Mouse (Mus musculus) fibroblast of lung, adult 2 months (primary cell): ENCODE results near the gene Wipi1.

Experiments used
- DNase-seq: peaks from one replicate; pipeline ENCODE4 v3.0.0-alpha.2; 2011; ENCODE audit warnings: low read depth

The Wipi1 gene

GRCm38 (mm10) chr11:109536939-109537338 lies 74.8 kb downstream of the Wipi1 start:
- DNase-seq, result no peak

DNA sequence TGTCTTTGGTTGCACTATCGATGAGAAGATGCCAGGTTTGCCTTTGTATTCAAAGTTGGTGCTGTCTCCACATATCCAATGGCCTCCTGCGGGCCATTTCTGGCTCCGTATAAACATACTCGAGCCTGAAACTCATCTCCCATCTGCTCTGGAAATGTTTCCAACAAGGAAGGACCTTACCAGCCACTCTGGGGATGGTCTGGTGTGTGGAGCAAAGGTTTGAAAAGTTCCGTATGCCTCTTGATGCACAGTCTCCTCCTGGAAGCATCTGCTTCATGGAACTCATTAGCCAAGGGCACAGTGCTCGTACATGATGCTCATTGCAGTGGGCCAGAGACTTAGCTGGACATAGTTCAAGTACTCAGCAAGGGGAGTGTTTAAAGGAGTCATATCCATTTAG lies 75.8 kb downstream of the Wipi1 start:
- DNase-seq, result no peak

DNA sequence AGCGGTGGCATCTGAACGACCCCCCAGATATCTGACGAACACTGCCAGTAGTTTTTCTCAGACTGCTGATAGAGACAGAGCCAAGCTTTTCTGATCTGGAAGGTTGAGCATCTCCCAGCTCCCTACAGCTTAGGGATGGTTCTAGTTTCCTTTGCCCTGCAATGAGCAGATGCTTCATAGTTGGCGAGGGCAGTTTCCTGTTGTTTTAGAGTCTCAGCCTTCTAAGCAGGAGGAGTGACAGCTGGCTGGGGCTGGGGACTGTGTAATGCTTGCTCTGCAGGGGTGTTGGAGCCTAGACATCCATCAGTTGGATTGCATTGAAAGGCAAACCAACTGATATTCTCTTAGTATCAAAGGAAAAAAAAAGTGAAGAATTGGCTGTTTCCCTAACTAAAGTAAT lies 81.7 kb downstream of the Wipi1 start:
- no peak for DNase-seq

DNA sequence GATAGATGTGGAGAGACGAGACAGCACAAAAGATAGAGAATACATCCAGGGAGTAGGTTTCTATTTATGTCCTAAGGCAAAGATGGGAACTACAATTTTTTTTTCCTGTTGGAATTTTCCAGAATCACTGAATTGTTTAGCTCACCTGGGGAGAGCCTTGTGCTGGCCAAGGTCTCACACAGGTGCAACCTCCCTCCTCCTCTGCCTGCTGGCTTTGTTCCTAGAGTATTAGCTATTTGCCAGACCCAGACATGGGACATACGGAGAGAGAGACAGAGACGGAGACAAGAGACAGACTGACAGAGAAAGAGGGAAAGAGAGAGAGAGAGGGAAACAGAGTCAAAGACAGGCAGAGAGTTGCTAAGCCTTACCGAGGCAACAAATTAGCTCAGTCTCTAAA lies 86.2 kb downstream of the Wipi1 start:
- no peak for DNase-seq

- no peak for DNase-seq
These were observed 86.9 kb downstream of the Wipi1 start for GRCm38 (mm10) chr11:109524869-109525268.
